Mouse (Mus musculus) kidney, postnatal 0 days (tissue): ENCODE data around the gene Cyp2d26. TPM values are rescaled to one million over a fixed set of nuclear protein-coding genes. Genes with fewer than 3 reads are reported as not detected.
"Not testable (repeated sequence)": the region's sequence is repeated elsewhere in the genome, so short reads cannot be mapped to it uniquely, and the experiment has no call there.

ENCODE experiments used
- ATAC-seq: fragments of 200-750 bp; cut with Nextera tagmentation; replicated peaks from 2 replicates; pipeline ENCODE4 v1.8.0; 2017; ENCODE audit warnings: low read depth, moderate number of reproducible peaks, moderate TSS enrichment, moderate library complexity; ENCODE audit not compliant: low FRiP score
- DNase-seq: peaks from one replicate; pipeline ENCODE4 v3.0.0-alpha.2; 2016; ENCODE audit warnings: low spot score
- H3K27ac ChIP-seq: fragments of 300-500 bp; sonication (generic); 2 replicates; pipeline ENCODE4 v1.5.1; 2014; ENCODE audit warnings: mild to moderate bottlenecking
- H3K27me3 ChIP-seq: fragments of 300-500 bp; sonication (generic); 2 replicates; pipeline ENCODE4 v1.6.1; 2014; ENCODE audit warnings: low read length, mixed read lengths; ENCODE audit not compliant: insufficient read depth
- H3K36me3 ChIP-seq: fragments of 300-500 bp; sonication (generic); 2 replicates; pipeline ENCODE4 v1.6.1; 2014; ENCODE audit warnings: low read length, mixed read lengths; ENCODE audit not compliant: insufficient read depth
- H3K4me1 ChIP-seq: fragments of 300-500 bp; sonication (generic); replicated peaks from 2 replicates; pipeline ENCODE4 v1.6.1; 2014; ENCODE audit warnings: antibody characterized with exemption, low read length, mixed read lengths; ENCODE audit not compliant: insufficient read depth
- H3K4me2 ChIP-seq: fragments of 300-500 bp; sonication (generic); 2 replicates; pipeline ENCODE4 v1.6.1; 2014; ENCODE audit warnings: mild to moderate bottlenecking, low read length, moderate library complexity, mixed read lengths
- H3K4me3 ChIP-seq: fragments of 300-500 bp; sonication (generic); replicated peaks from 2 replicates; pipeline ENCODE4 v1.5.1; 2014; ENCODE audit warnings: low read depth, low read length
- H3K9ac ChIP-seq: fragments of 300-500 bp; sonication (generic); 2 replicates; pipeline ENCODE4 v1.6.1; 2014; ENCODE audit warnings: low read depth, low read length
- H3K9me3 ChIP-seq: fragments of 300-500 bp; sonication (generic); replicated peaks from 2 replicates; pipeline ENCODE4 v1.6.1; 2016; ENCODE audit warnings: low read length, inconsistent platforms, mixed read lengths
- CTCF ChIP-seq: IDR thresholded peaks from 2 replicates; pipeline ENCODE4 v1.5.1; 2016; ENCODE audit warnings: antibody characterized with exemption, low read depth, mild to moderate bottlenecking, moderate library complexity
- WGBS: fragments of 180-500 bp; shearing (Covaris S2); extraction: QIAGEN DNeasy Blood & Tissue Kit; methylation state at CpG from one replicate; pipeline ENCODE4 v1.1.7; 2014; 5-methylcytosine and 5-hydroxymethylcytosine counted together
- polyA plus RNA-seq: library from polyadenylated mRNA; unstranded; fragments of >200 nt; fragmentation: Nextera tagmentation; extraction: Ambion mirVana; gene quantifications from 2 replicates; pipeline ENCODE4 v1.2.1, GENCODE M21; 2015

Gene Cyp2d26
- polyA plus RNA-seq, 1 experiment from 2014 or later: 55.2 TPM

GRCm38 (mm10) chr15:82795936-82796440 lies 1.9 kb upstream of the Cyp2d26 start:
- no peaks in the 10 kb centered on the region for H3K4me1 ChIP-seq
- no peaks in the 10 kb centered on the region for H3K9me3 ChIP-seq
- no peaks in the 10 kb centered on the region for H3K36me3 ChIP-seq
- H3K27ac ChIP-seq: no peak overlapping the region
- no peak overlapping the region for H3K9ac ChIP-seq
- H3K4me3 ChIP-seq: no peak overlapping the region
- ATAC-seq (no peak), DNase-seq (no peak)
- WGBS: 74% methylated on average over 3 of the region's 3 CpGs
- H3K4me2 ChIP-seq: no peak overlapping the region
- H3K27me3 ChIP-seq: no peaks in the 10 kb centered on the region
- TF ChIP-seq CTCF: no peak

- no peak overlapping the region for H3K27ac ChIP-seq
- no peak overlapping the region for H3K4me3 ChIP-seq
- no peak overlapping the region for H3K9ac ChIP-seq
- no peak for ATAC-seq
- DNase-seq: no peak
- H3K4me1 ChIP-seq: no peaks in the 10 kb centered on the region
- no peaks in the 10 kb centered on the region for H3K9me3 ChIP-seq
- no peak for TF ChIP-seq CTCF
- no peaks in the 10 kb centered on the region for H3K27me3 ChIP-seq
- H3K36me3 ChIP-seq: no peaks in the 10 kb centered on the region
- no peak overlapping the region for H3K4me2 ChIP-seq
- 74% methylated on average over 6 of the region's 6 CpGs for WGBS
Measured at GRCm38 (mm10) chr15:82793868-82794267, 226 bp downstream of the Cyp2d26 start.

GRCm38 (mm10) chr15:82793454-82793853 lies 640 bp downstream of the Cyp2d26 start:
- no peak overlapping the region for H3K27ac ChIP-seq
- no peaks in the 10 kb centered on the region for H3K4me1 ChIP-seq
- WGBS: 67% methylated on average over 1 of the region's 1 CpGs
- H3K4me3 ChIP-seq: no peak overlapping the region
- H3K9ac ChIP-seq: no peak overlapping the region
- no peak for ATAC-seq
- TF ChIP-seq CTCF: no peak
- no peaks in the 10 kb centered on the region for H3K9me3 ChIP-seq
- H3K27me3 ChIP-seq: no peaks in the 10 kb centered on the region
- no peaks in the 10 kb centered on the region for H3K36me3 ChIP-seq
- no peak overlapping the region for H3K4me2 ChIP-seq
- no peak for DNase-seq

GRCm38 (mm10) chr15:82792566-82792965 lies 1.5 kb downstream of the Cyp2d26 start:
- WGBS: 84% methylated on average over 11 of the region's 11 CpGs
- H3K9me3 ChIP-seq: no peaks in the 10 kb centered on the region
- H3K9ac ChIP-seq: no peak overlapping the region
- no peak overlapping the region for H3K4me2 ChIP-seq
- no peak for TF ChIP-seq CTCF
- no peaks in the 10 kb centered on the region for H3K27me3 ChIP-seq
- no peak overlapping the region for H3K4me3 ChIP-seq
- ATAC-seq (no peak), DNase-seq (no peak)
- no peaks in the 10 kb centered on the region for H3K4me1 ChIP-seq
- no peaks in the 10 kb centered on the region for H3K36me3 ChIP-seq
- H3K27ac ChIP-seq: no peak overlapping the region

GRCm38 (mm10) chr15:82784581-82784980 lies 9.5 kb downstream of the Cyp2d26 start:
- ATAC-seq: no peak
- no peaks in the 10 kb centered on the region for H3K36me3 ChIP-seq
- H3K9me3 ChIP-seq: no peaks in the 10 kb centered on the region
- no peak overlapping the region for H3K9ac ChIP-seq
- no peak overlapping the region for H3K4me2 ChIP-seq
- no peak for DNase-seq
- no peaks in the 10 kb centered on the region for H3K27me3 ChIP-seq
- WGBS: 77% methylated on average over 1 of the region's 1 CpGs
- no peak overlapping the region for H3K27ac ChIP-seq
- no peak overlapping the region for H3K4me3 ChIP-seq
- no peak for TF ChIP-seq CTCF
- H3K4me1 ChIP-seq: no peaks in the 10 kb centered on the region

- 0 out of 2 replicates have a peak, but pooled peaks have one; percentile 33 for ATAC-seq
Measured at GRCm38 (mm10) chr15:82783800-82784199, 10.3 kb downstream of the Cyp2d26 start.

GRCm38 (mm10) chr15:82777856-82778255 lies 16.2 kb downstream of the Cyp2d26 start:
- ATAC-seq, DNase-seq, H3K27ac ChIP-seq, H3K4me3 ChIP-seq, H3K36me3 ChIP-seq, H3K27me3 ChIP-seq, H3K4me2 ChIP-seq, H3K9me3 ChIP-seq, H3K9ac ChIP-seq, H3K4me1 ChIP-seq: not testable (repeated sequence)
- WGBS: 84% methylated on average over 5 of the region's 5 CpGs

More at GRCm38 (mm10) chr15:82783800-82784199, 10.3 kb downstream of the Cyp2d26 start:
- no peak for TF ChIP-seq CTCF
- no peak overlapping the region for H3K4me3 ChIP-seq
- H3K4me2 ChIP-seq: no peak overlapping the region
- H3K27me3 ChIP-seq: no peaks in the 10 kb centered on the region
- no peaks in the 10 kb centered on the region for H3K9me3 ChIP-seq
- no peak overlapping the region for H3K9ac ChIP-seq
- peak; percentile 15 for DNase-seq
- no peaks in the 10 kb centered on the region for H3K4me1 ChIP-seq
- no peaks in the 10 kb centered on the region for H3K36me3 ChIP-seq
- H3K27ac ChIP-seq: no peak overlapping the region
- 21% methylated on average over 1 of the region's 1 CpGs for WGBS
